In the genomic region with DNA sequence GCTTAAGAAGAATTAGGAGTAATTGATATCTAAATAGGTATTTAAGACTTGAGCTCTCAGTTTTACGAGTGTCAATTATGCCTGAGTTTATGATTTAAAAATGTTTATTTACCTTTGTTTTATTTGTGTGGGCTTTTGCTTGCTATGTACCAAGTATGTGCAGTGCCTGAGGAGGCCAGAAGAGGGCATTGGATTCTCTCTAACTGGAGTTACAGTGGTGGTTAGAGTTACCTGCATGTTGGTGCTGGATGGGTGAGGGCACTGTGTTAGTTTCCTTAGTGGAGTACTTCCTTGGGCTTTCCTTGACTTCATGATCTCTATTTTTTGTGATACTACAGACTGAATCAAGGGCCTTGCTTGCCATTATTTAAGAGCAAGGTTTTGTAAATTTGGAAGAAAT, we compare ENCODE assay signal across 7 mouse cellular contexts. TPM values are rescaled to one million over a fixed set of nuclear protein-coding genes. Genes with fewer than 3 reads are reported as not detected.
A peak's percentile ranks its signal among the peaks of the same experiment; 100 is the strongest.
DNase-seq lines count a peak whose midpoint lies in the region.

No protein-coding gene starts in this region.

- DNase-seq in left cerebral cortex, postnatal 4 days: peak; percentile 13
- no peak for DNase-seq in left cerebral cortex, adult 11 months (ENCODE audit: low spot score)
- peak; percentile 61 for DNase-seq in ES-CJ7 (ENCODE audit: low read depth, low spot score)
- peak; percentile 47 for DNase-seq in brain, adult 2 months (ENCODE audit: low read depth, low spot score)
- peak; percentile 56 to 57 for DNase-seq in kidney, postnatal 4 days
- no peak for DNase-seq in layer of hippocampus, adult 9-10 months (ENCODE audit: low spot score)
- DNase-seq in left cerebral cortex, postnatal 10 days (ENCODE audit: extremely low spot score in 1 of 2, low spot score in 2 of 2): no peak

- intact Hi-C loops in left cerebral cortex, postnatal 4 days (cut with DNase I): no loop called here
- intact Hi-C loops in left cerebral cortex, postnatal 10 days (cut with DNase I): no loop called here

RNA-seq across cellular contexts. Expression of a gene that starts 10.6 kb away (rescaled TPM):
- 10 to 100 TPM; 68.9 to 71.3 TPM for total RNA-seq in left cerebral cortex, postnatal 4 days (2021)
- total RNA-seq in left cerebral cortex, postnatal 10 days (2021): 10 to 100 TPM; 57.7 to 65.7 TPM

RNA-seq across cellular contexts. Expression of a gene that starts 25.8 kb away (rescaled TPM):
- 100 to 1,000 TPM; 113 to 116 TPM for total RNA-seq in left cerebral cortex, postnatal 4 days (2021)
- 100 to 1,000 TPM; 111 to 120 TPM for total RNA-seq in left cerebral cortex, postnatal 10 days (2021)

Comparison
In these comparisons a context has a peak if more than half of its experiments do, and no peak if none do; other contexts are left out.
1. DNase-seq: peak in left cerebral cortex, postnatal 4 days (single experiment), ES-CJ7 (single experiment), brain, adult 2 months (single experiment) and kidney, postnatal 4 days (2 of 2); none in left cerebral cortex, adult 11 months (single experiment), layer of hippocampus, adult 9-10 months (single experiment) and left cerebral cortex, postnatal 10 days (0 of 2).